Mouse (Mus musculus) urinary bladder, postnatal 10 days (tissue): ENCODE data around the gene Ifih1.

Source experiments
- DNase-seq: peaks from one replicate; pipeline ENCODE4 v3.0.0; 2022; ENCODE audit warnings: low spot score

Ifih1 gene

GRCm38 (mm10) chr2:62630446-62630845 lies 15.6 kb downstream of the Ifih1 start:
- no peak for DNase-seq

- no peak for DNase-seq
Observed at GRCm38 (mm10) chr2:62628356-62628755, 17.7 kb downstream of the Ifih1 start.

GRCm38 (mm10) chr2:62627728-62628127 lies 18.3 kb downstream of the Ifih1 start:
- DNase-seq, result no peak

DNA sequence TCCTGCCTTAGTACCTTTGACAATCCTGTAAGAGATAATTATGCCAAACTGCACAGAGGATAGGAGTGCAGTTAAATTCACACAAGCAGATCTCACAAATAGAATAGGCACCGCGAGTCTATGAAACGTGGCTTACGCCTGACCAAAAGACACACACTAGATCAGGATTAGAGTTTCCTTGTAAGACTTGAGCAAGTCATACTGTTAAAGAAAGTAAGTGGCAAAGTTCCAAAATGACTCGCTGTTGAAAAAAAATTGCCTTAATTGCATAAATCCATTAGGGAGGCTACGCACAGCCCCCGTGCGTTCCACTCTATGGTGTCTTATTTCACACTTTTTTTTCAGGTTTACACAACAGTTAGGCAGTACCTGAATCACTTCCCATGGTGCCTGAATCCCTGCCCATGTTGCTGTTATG lies 23.0 kb downstream of the Ifih1 start:
- DNase-seq, result no peak

DNA sequence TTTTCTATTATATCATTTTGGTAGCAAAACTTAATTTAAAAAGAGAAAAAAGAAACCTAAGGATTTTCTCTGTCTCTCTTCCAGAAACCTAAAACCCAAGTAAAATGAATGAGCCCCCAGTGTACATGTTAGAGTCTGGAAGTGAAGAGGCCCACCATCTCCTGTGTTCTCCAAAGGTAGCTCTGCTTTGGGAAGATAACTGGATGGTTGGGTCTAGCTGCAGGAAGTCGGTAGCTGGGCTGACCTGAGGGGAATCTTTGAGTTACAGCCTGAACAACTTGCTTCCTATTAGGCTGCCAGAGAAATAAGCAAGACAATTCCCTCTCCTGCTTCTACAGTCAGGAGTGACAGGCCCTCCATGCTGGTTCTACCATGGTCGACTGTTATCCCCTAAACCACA lies 26.4 kb downstream of the Ifih1 start:
- DNase-seq, result no peak

DNA sequence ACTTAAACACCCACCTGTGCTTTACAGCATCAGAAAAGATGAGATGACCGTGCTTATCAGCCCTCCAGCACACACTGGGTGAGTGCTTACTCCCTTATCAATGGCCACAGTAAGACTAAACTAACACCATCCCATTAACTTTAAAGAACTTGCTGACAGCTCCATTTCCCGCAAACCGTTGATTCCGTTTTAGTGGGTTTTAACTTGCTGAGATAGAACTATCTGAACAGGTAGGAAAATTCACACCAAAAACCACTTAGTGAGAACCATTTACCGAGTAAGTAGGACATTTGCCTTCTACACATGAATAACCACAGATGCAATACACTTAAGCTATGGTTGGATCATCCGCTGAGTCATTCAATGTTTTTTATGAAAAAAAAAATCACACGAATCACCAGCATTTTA lies 27.1 kb downstream of the Ifih1 start:
- no peak for DNase-seq

DNA sequence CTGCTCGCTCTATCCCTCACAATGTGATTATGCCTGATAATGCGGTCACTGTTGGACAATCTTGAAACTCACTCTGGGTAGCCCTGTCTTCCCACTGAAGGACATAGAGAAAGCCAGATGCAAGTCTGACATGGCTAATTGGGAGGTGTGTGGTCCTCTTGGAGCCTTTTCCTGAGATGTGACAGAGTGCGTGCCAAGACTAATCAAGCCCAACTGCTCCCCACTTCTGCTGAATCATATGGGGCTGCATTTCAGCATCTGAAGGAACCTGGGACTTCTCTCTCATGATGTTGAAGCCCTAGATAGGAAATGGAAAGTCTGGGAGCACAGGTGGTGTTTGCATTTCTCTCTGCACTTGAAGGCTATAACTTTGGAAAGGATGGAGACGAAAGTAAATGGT lies 32.9 kb downstream of the Ifih1 start:
- DNase-seq, result no peak

- no peak for DNase-seq
Observed at GRCm38 (mm10) chr2:62606205-62606604, 39.9 kb downstream of the Ifih1 start.

DNA sequence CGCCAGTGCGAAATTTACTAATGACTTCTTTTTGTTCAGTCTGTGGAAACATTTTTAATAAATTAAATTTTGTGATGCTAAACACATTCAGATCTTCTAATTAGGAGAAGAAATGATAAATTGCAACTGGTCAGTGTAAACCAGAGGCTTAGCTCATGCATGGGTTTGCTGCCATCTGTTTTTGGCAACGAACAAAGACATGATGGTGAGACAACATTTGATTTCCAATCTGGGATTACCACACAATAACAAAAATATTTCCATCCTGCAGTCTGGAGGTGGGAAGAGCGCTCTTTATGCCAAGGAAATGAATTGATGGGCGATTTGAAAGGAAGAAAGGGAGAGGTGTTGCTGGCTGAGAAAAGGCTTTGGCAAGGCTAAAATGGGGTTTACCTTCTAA lies 42.5 kb downstream of the Ifih1 start:
- no peak for DNase-seq

GRCm38 (mm10) chr2:62596586-62596985 lies 49.5 kb downstream of the Ifih1 start:
- DNase-seq, result no peak

GRCm38 (mm10) chr2:62594491-62594890 lies 51.6 kb downstream of the Ifih1 start:
- DNase-seq, result no peak

DNA sequence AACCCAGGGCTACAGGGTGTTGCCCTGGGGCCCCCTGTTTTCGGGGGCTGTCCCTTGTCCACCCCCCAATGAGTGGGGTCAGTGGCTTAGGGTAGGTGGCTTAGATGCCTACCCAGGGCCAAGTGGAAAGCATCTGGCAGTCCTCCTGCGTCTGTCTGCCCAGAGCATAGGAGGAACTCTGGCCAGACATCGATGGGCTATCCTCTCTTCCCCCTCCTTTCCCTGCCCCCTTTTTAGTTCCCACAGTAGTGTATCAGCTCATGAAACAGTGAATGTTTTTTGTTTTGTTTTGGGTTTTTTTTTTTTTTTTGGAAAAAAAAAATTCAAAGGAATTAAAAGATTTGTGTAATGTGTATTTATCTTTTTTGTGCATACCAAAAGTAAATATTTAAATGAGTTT lies 54.5 kb downstream of the Ifih1 start:
- no peak for DNase-seq

DNA sequence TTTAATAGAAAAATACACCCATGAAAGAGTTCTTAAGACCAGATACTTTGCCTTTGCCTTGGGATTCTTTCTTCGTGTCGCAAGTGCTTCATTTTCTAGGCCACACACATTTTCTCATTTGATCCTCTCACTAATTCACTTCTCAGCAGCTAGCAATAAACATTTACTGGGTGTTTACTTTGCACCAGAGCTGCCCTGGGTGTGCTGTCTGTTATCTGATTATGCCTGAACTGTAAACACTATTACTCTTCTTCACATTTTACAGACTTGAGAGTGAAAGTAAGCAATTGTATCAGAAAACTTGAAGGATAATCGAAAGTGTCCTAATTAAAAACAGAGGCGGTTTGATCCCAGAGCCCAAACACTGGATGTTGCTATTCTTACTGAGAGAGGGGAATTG lies 56.7 kb downstream of the Ifih1 start:
- no peak for DNase-seq

DNA sequence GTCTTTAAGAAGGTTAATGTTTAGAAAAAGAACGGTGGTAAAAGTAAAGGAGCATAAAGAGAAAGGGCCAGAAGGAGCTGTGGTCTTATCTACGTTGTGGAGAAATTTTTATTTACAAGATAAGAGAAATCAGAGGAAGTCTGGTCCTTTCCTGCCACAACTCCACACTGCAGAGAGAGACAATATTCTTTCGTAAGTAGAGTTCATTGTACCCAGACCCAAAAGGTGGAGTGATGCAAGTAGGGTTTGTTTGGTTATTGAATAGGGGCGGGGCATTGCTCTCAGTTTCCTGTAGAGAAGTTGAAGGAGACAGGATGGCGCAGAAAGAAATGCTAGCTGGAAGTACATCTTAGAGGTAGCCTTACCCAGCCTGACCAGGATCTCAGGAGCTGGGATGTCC lies 60.3 kb downstream of the Ifih1 start:
- no peak for DNase-seq

GRCm38 (mm10) chr2:62574962-62575361 lies 71.1 kb downstream of the Ifih1 start:
- no peak for DNase-seq

- no peak for DNase-seq
Observed at GRCm38 (mm10) chr2:62574250-62574649, 71.8 kb downstream of the Ifih1 start.

- DNase-seq, result no peak
Observed at GRCm38 (mm10) chr2:62573753-62574159, 72.3 kb downstream of the Ifih1 start, which contains the start of gene Fap. Gene Fap, minus strand, starts transcription at chr2:62574075.

DNA sequence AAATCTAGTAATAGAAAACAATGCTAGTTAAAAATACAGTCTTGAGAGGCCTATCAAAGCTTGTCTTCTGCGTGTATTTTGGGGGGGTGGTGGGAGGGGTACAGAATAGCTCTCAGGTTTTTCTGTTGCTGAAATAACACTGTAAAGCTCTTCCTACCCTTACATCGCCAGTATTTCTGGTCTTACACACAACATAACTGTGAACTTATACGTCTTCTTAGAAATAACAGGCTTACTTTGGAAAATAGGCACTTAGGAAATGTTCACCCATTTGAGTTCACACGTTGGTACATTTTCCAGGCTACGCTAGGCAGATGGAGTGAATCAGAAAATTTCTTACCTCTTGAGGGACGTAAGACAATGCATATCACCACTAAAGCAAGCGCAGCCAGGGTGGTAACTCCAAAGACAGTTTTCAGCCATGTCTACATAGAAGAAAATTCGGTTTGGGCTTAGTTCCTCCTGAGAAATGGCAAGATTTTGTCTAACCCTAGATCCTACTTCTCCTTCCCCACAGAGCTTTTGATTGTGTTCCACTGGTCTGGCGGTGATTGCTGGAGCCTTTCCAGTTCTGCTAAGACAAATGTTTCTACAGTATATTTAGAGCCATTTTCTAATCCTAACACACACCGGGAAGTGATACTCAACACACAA lies 72.8 kb downstream of the Ifih1 start:
- DNase-seq, result no peak

GRCm38 (mm10) chr2:62564687-62565086 lies 81.4 kb downstream of the Ifih1 start:
- no peak for DNase-seq

GRCm38 (mm10) chr2:62562661-62563485 lies 83.2 kb downstream of the Ifih1 start:
- DNase-seq, result no peak

GRCm38 (mm10) chr2:62557417-62557816 lies 88.6 kb downstream of the Ifih1 start:
- no peak for DNase-seq

DNA sequence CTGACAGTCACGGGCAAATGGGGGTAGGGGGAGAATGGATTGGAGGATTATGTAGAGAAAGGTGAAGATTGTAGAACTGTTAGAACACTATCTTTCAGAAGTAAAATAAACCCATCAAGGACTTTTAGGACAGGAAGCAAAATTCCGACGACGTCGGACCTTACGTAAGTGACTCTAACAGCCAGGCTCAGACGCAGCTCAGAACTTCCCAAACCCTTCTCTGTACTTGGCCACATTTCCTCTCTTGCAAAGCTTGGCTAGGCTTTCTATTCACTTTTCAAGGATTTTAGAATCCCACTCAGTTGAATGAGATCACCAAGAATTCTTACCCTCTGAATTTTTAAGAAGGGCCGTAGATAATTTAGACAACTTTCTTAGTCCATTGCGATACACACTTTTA lies 89.7 kb downstream of the Ifih1 start:
- no peak for DNase-seq

- DNase-seq, result no peak
Observed at GRCm38 (mm10) chr2:62549659-62550058, 96.4 kb downstream of the Ifih1 start.

DNA sequence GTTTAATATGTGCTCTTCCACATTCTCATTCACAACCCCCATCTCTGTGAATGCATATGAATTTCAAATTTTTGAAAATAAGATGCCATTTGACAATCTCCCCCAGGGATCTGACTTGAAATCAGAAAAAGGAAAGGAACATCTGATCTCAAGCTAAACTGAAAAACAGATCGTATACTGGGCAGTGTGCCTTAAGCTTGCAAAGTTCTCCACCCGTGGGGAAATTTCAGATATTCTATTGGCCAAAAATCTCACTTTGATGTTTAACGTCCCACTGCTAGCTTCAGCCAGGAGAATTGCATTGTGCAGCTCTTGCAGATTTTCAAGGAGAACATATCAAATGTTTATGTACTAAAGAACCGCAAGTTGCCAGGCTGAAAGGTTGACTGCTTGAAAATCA lies 96.9 kb downstream of the Ifih1 start:
- no peak for DNase-seq
